Mouse (Mus musculus) midbrain, embryonic 11.5 days (tissue): Measurements from ENCODE around the gene Phospho2. TPM values are rescaled to one million over a fixed set of nuclear protein-coding genes. Genes with fewer than 3 reads are reported as not detected.
"Not testable (repeated sequence)": the region's sequence is repeated elsewhere in the genome, so short reads cannot be mapped to it uniquely, and the experiment has no call there.

Source experiments
- ATAC-seq: fragments of 200-750 bp; cut with Nextera tagmentation; 2 replicates; pipeline ENCODE4 v1.8.0; 2017; ENCODE audit warnings: moderate TSS enrichment, moderate library complexity; ENCODE audit not compliant: low FRiP score
- DNase-seq: peaks from one replicate; pipeline ENCODE4 v3.0.0; 2015; ENCODE audit warnings: low spot score; ENCODE audit errors: missing footprints
- H3K27ac ChIP-seq: fragments of 300-500 bp; sonication (generic); 2 replicates; pipeline ENCODE4 v1.5.1; 2014; ENCODE audit warnings: low read depth, low read length
- H3K27me3 ChIP-seq: fragments of 300-500 bp; sonication (generic); 2 replicates; pipeline ENCODE4 v1.6.1; 2014; ENCODE audit warnings: mild to moderate bottlenecking, low read length, moderate library complexity, mixed read lengths; ENCODE audit not compliant: control insufficient read depth, insufficient read depth
- H3K36me3 ChIP-seq: fragments of 300-500 bp; sonication (generic); 2 replicates; pipeline ENCODE4 v1.6.1; 2014; ENCODE audit warnings: mild to moderate bottlenecking, low read length, moderate library complexity, mixed read lengths; ENCODE audit not compliant: control insufficient read depth, insufficient read depth
- H3K4me1 ChIP-seq: fragments of 300-500 bp; sonication (generic); 2 replicates; pipeline ENCODE4 v1.6.1; 2014; ENCODE audit warnings: low read length; ENCODE audit not compliant: control insufficient read depth, insufficient read depth
- H3K4me2 ChIP-seq: fragments of 300-500 bp; sonication (generic); 2 replicates; pipeline ENCODE4 v1.6.1; 2014; ENCODE audit warnings: mild to moderate bottlenecking, moderate library complexity
- H3K4me3 ChIP-seq: fragments of 300-500 bp; sonication (generic); 2 replicates; pipeline ENCODE4 v1.5.1; 2014; ENCODE audit warnings: low read depth, low read length
- H3K9ac ChIP-seq: fragments of 300-500 bp; sonication (generic); 2 replicates; pipeline ENCODE4 v1.6.1; 2014; ENCODE audit warnings: low read length
- H3K9me3 ChIP-seq: fragments of 300-500 bp; sonication (generic); 2 replicates; pipeline ENCODE4 v1.6.1; 2016; ENCODE audit warnings: low read length; ENCODE audit not compliant: control insufficient read depth
- WGBS: fragments of 180-500 bp; shearing (Covaris S2); extraction: QIAGEN DNeasy Blood & Tissue Kit; methylation state at CpG from one replicate; pipeline ENCODE4 v1.1.7; 2014; 5-methylcytosine and 5-hydroxymethylcytosine counted together
- polyA plus RNA-seq: library from polyadenylated mRNA; unstranded; fragments of >200 nt; fragmentation: Nextera tagmentation; extraction: Ambion mirVana; gene quantifications from 2 replicates; pipeline ENCODE4 v1.2.1, GENCODE M21; 2014

Gene Phospho2
- polyA plus RNA-seq, 1 experiment from 2014 or later, result 44.3 TPM

DNA sequence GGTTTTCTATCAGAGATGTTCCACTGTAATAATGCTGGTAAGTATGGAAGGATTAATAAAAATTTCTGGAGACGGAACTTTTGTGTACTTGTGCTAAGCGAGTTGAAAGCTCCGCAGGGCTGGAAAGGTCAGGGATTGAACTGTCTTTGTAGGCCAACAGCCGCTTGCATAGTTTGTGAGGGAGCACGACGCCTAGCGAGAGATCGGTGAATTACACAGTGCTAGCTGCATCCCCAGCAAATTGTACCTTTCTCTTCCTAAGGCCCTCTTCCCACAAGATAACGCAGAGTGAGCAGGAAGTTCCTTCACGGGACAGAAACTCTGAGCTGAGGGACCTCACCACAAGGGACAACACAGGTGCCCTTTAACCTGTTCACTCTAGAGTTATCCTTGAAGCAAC is 862 bp downstream of the Phospho2 start:
- Histone ChIP-seq H3K9me3 (no peaks in the 10 kb centered on the region), H3K9ac (no peak overlapping the region), H3K4me1 (no peaks in the 10 kb centered on the region), H3K4me3 (peak overlapping the region; percentile 54), H3K36me3 (peaks cover 2% of the 10 kb centered on the region; the same call in 1 of the 2 replicates), H3K27ac (no peak overlapping the region), H3K4me2 (peak overlapping the region; percentile 87), H3K27me3 (no peaks in the 10 kb centered on the region)
- ATAC-seq (peak; percentile 59), DNase-seq (peak; percentile 99)
- WGBS, result 2% methylated on average over 10 of the region's 10 CpGs

DNA sequence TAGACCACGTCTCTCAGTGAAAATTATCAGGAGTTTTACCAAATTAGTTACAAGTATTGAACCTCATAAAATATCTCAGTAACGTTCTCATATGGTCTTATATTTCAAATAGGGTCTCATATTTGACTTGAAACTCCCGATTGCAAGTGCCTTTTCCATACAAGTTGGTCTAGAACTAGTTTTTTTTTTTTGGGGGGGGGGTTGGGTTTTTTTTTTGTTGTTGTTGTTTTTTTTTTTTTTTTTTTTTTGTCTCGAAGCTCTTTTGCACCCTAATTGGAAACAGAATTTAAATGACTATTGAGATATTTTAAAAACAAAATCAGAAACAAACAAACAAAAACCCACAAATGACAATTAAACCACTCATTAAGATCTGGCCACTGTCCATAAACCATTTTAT is 1.3 kb downstream of the Phospho2 start:
- Histone ChIP-seq H3K4me3 (no peak overlapping the region), H3K4me2 (no peak overlapping the region), H3K27ac (no peak overlapping the region), H3K36me3 (peaks cover 2% of the 10 kb centered on the region; the same call in 1 of the 2 replicates), H3K4me1 (no peaks in the 10 kb centered on the region), H3K9me3 (no peaks in the 10 kb centered on the region), H3K9ac (no peak overlapping the region), H3K27me3 (no peaks in the 10 kb centered on the region)
- ATAC-seq, result no peak
- no peak for DNase-seq
- WGBS, result 81% methylated on average over 4 of the region's 4 CpGs

DNA sequence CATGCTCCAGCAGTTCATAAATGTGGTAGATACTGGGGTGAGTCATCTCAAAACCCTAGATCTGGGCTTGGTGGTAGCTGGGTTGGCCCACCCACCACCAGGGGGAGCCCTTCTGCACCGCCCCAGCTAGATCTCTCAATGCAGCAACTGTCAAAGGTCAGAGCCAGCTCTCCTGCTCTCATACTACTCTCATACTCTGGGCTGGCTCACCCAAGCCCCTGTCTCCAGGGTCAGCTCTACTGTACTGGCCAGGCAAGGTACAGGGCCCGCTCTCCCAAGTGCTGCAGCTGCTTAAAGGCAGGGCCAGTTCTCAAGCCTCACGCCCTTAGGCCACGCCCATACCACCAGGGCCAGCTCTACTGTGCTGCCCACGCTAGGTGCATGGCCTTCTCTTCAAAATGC is 13.5 kb downstream of the Phospho2 start:
- Histone ChIP-seq H3K4me3 (no peak overlapping the region), H3K9ac (no peak overlapping the region), H3K9me3 (no peaks in the 10 kb centered on the region), H3K27me3 (no peaks in the 10 kb centered on the region), H3K4me1 (no peaks in the 10 kb centered on the region), H3K27ac (no peak overlapping the region), H3K4me2 (no peak overlapping the region), H3K36me3 (no peaks in the 10 kb centered on the region; the same call in 1 of the 2 replicates)
- peak; percentile 89 for DNase-seq
- WGBS, result 61% methylated on average over 5 of the region's 5 CpGs
- peak; percentile 22; the same call in 1 of the 2 replicates for ATAC-seq

DNA sequence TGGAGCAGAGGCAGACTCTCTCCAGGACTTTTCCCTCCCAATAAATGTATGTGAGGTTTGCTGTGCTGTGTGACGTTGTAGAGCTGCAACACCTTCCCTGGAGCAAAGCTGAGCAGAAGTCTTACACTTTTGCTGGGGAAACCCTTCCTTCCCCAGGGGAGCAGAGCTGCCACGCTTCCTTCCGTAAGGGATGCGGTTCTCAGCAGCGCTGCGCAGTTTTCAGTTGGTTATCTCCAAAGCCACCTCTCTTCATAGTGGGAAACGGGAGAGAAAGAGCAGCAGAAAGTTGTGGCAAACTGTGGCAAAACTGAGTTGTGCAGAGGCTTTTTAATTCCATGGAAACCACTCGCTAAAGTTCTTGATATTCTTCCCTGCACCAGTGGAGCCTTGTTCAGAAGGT is 14.3 kb downstream of the Phospho2 start:
- Histone ChIP-seq H3K4me3 (no peak overlapping the region), H3K27ac (no peak overlapping the region), H3K4me2 (no peak overlapping the region), H3K27me3 (no peaks in the 10 kb centered on the region), H3K36me3 (no peaks in the 10 kb centered on the region), H3K9ac (no peak overlapping the region), H3K9me3 (no peaks in the 10 kb centered on the region), H3K4me1 (no peaks in the 10 kb centered on the region)
- no peak for DNase-seq
- ATAC-seq, result no peak
- 72% methylated on average over 8 of the region's 8 CpGs for WGBS

DNA sequence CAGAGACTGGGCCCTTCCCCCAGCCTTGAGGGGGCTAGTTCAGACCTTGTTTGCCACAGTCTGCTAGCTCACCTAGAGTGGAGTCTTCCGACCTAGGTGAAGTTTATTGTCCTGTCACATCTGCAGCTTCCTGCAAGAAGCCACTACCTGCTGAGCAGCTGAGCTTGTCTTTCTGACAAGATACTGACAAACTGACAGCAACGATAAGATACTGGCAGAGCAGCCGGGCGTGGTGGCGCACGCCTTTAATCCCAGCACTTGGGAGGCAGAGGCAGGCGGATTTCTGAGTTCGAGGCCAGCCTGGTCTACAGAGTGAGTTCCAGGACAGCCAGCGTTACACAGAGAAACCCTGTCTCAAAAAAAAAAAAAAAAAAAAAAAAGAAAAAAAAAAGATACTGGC is 15.2 kb downstream of the Phospho2 start:
- not testable (repeated sequence) for H3K36me3 ChIP-seq, DNase-seq, ATAC-seq, H3K9ac ChIP-seq, H3K27me3 ChIP-seq, H3K4me1 ChIP-seq, H3K27ac ChIP-seq, H3K4me3 ChIP-seq, H3K9me3 ChIP-seq, H3K4me2 ChIP-seq
- 90% methylated on average over 8 of the region's 9 CpGs for WGBS

DNA sequence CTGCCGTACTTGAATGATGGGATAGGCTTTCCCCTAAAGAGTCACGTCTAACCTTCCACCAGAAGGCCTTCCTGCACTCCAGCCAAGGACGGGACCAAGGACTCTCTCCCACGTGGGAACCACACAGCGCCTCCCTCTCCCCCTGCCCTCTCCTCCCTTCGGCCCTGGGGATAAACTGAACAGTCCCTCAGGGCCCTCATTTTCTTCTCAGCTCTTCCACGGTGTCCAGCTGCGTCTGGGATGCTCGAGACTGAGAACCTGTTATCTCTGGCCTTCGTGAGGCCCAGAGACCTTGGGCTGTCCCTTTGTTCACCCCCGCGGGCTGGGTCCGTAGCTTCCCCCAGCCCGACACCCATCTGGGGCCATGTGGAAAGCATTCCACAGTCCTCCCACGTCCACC is 20.7 kb downstream of the Phospho2 start:
- no peaks in the 10 kb centered on the region for H3K36me3 ChIP-seq
- 62% methylated on average over 15 of the region's 15 CpGs for WGBS
- no peak for ATAC-seq
- H3K4me1 ChIP-seq, result no peaks in the 10 kb centered on the region
- H3K27me3 ChIP-seq, result no peaks in the 10 kb centered on the region
- H3K9ac ChIP-seq, result no peak overlapping the region
- no peak overlapping the region for H3K4me2 ChIP-seq
- DNase-seq, result no peak
- H3K4me3 ChIP-seq, result no peak overlapping the region
- no peak overlapping the region for H3K27ac ChIP-seq
- no peaks in the 10 kb centered on the region for H3K9me3 ChIP-seq

DNA sequence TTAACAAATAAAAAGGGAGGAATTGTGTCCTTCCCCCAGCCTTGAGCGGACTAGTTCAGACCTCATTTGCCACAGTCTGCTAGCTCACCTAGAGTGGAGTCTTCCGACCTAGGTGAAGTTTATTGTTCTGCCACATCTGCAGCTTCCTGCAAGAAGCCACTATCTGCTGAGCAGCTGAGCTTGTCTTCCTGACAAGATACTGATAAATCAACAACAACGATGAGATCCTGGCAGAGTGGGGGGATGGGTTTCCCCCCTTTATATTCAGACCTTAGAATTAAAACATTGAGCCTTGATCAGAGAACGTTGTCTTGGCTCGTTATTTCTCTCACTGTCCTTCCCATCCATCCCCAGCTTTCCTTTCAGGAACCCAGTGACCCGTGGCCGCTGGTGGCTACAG is 21.9 kb downstream of the Phospho2 start:
- not testable (repeated sequence) for H3K9me3 ChIP-seq, H3K4me1 ChIP-seq, ATAC-seq, H3K36me3 ChIP-seq, H3K27ac ChIP-seq, H3K9ac ChIP-seq, H3K27me3 ChIP-seq, H3K4me3 ChIP-seq, H3K4me2 ChIP-seq
- peak; percentile 35 for DNase-seq
- 69% methylated on average over 7 of the region's 7 CpGs for WGBS

DNA sequence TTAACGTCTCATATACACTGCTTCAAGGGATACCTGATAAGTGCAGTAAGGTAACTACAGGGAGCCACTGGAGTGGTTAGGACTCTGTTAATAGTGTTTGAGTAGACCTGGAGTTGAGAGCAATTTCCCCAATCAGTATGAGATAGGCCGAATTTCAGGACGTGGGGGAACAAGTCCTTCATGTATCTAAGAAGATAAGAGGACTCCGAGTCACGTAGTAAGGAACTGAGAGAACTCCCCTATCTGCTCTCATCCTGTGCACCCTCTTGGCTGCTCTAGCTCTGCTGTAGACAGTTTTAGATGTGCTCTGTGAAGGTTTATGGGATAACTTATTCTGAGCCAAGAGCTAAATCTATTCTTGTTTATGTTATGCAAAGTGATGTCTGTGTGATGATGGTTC is 27.2 kb downstream of the Phospho2 start:
- DNase-seq (no peak), ATAC-seq (no peak)
- Histone ChIP-seq H3K9me3 (no peaks in the 10 kb centered on the region), H3K36me3 (no peaks in the 10 kb centered on the region), H3K9ac (no peak overlapping the region), H3K4me1 (no peaks in the 10 kb centered on the region), H3K27ac (no peak overlapping the region), H3K4me2 (no peak overlapping the region), H3K4me3 (no peak overlapping the region), H3K27me3 (no peaks in the 10 kb centered on the region)
- WGBS, result 87% methylated on average over 5 of the region's 5 CpGs

DNA sequence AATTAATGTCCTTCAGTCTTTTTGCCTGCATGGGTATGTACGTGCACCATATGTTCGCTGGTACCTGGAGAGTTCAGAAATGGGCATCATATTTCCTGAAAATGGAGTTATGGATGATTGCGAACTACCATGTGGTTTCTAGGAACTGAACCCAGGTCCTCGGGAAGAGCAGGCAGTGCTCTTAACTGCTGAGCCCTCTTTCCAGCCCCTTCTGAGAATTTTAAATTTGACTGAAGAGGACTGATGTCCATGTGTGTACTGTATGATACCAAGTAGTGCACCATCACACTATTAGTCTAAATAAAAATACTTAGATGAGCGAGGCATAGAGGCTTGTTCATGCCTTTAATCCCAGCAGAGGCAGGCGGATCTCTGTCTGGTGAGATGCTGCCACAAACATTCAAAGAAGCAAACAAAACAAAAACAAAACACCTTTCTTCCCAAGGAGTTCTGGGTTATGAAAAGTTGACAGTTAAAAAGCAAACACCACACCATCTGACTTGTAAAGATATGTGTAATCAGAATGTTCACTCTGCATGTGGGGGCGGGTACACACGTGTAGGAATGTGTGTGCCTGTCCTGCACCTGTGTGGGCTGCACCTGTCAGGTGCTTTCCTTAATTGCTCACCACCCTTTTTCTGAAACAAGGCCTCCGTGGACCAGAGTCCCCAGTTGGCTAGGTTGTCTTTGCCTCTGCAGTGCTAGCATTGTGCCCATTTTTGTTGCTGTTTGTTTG is 29.1 kb downstream of the Phospho2 start:
- Histone ChIP-seq H3K9me3 (no peaks in the 10 kb centered on the region), H3K36me3 (no peaks in the 10 kb centered on the region), H3K27me3 (no peaks in the 10 kb centered on the region), H3K4me1 (peaks cover 6% of the 10 kb centered on the region), H3K4me3 (no peak overlapping the region), H3K4me2 (no peak overlapping the region), H3K27ac (no peak overlapping the region), H3K9ac (no peak overlapping the region)
- WGBS, result 81% methylated on average over 9 of the region's 9 CpGs
- ATAC-seq, result no peak
- peak; percentile 64 for DNase-seq
